ENCODE assay signal across 9 mouse cellular contexts in the genomic region with DNA sequence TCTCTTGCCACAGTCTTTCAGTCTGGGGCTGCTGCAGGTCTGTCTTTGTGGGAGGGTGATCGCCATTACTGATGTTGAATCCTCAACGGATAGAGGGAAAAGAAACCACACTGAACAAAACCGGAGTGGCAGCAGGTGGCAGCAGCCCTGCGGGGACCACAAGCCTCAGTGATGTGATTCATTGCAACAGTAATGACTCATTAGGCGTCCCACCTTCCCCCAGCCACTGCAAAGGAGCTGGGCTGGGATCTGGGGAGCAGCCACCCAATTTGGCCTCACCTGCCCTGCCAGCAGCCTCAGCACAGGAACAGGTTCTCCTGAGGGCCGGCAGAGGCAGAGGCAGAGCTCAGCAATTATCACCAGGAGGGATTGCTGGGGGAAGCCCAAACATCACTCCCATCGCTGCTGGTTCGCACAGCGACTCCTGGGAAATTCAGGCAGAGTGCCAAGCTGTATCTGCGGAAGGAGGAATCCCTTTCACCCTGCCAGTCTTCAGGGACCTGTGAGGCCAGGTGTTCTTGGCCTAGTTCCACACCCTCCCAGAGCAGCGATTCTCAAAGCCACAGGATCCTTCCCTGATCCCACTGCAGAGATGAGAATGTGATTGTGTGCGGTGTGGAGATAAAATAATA. TPM values are rescaled to one million over a fixed set of nuclear protein-coding genes. Genes with fewer than 3 reads are reported as not detected.
DNase-seq lines count a peak whose midpoint lies in the region; ATAC-seq lines count a peak whose summit lies in the region.
"Had no signal": no experiment of that assay in that cellular context is flagged by ENCODE, and none has a peak within 500 bp of the region (broad histone marks: within the 10 kb centered on the region; RNA-seq: fewer than 3 reads in every experiment).

No protein-coding gene starts in this region.

- 0 out of 2 replicates have a peak, but pooled peaks have one; percentile 40 for ATAC-seq in embryonic facial prominence, embryonic 13.5 days (ENCODE audit: insufficient number of reproducible peaks, insufficient read depth, low FRiP score, low TSS enrichment, low read depth)
- no peak for ATAC-seq in erythroid progenitor cell, adult 5-6 weeks (replicated peaks; ENCODE audit: low FRiP score, poor library complexity, severe bottlenecking)

- no peaks in the 10 kb centered on the region for H3K27me3 ChIP-seq in embryonic facial prominence, embryonic 13.5 days
- no peaks in the 10 kb centered on the region for H3K27me3 ChIP-seq in embryonic facial prominence, embryonic 10.5 days (replicated peaks; ENCODE audit: low read depth, poor library complexity, severe bottlenecking)
- H3K27me3 ChIP-seq: liver, embryonic 13.5 days had no signal

- 30% methylated on average over 12 of the region's 12 CpGs for WGBS in embryonic facial prominence, embryonic 13.5 days
- 39% methylated on average over 12 of the region's 12 CpGs for WGBS in embryonic facial prominence, embryonic 10.5 days

- no peak overlapping the region for H3K9ac ChIP-seq in embryonic facial prominence, embryonic 13.5 days
- H3K9ac ChIP-seq: liver, embryonic 13.5 days had no signal

- H3K4me3 ChIP-seq in embryonic facial prominence, embryonic 13.5 days: no peak overlapping the region
- H3K4me3 ChIP-seq in embryonic facial prominence, embryonic 10.5 days: no peak overlapping the region
- H3K4me3 ChIP-seq: liver, embryonic 13.5 days had no signal

- H3K4me1 ChIP-seq in embryonic facial prominence, embryonic 13.5 days: peaks cover 17% of the 10 kb centered on the region
- H3K4me1 ChIP-seq in embryonic facial prominence, embryonic 10.5 days: peaks cover 18% of the 10 kb centered on the region

- intact Hi-C loops in left cerebral cortex, postnatal 14 days (cut with DNase I): no loop called here

- DNase-seq in embryonic facial prominence, embryonic 10.5 days (ENCODE audit: low spot score): no peak
- peak; percentile 27 for DNase-seq in thymus, postnatal 4 days
- DNase-seq in thymus, postnatal 25 days: no peak
- peak; percentile 65 to 67 for DNase-seq in left cerebral cortex, postnatal 14 days (ENCODE audit: low spot score in 2 of 2)
- DNase-seq in right cerebral cortex, postnatal 10 days (ENCODE audit: low spot score in 2 of 2): peak; percentile 67
- no peak for DNase-seq in spleen, postnatal 14 days (ENCODE audit: low spot score in 2 of 2)
- DNase-seq: liver, embryonic 13.5 days had no signal

- H3K9me3 ChIP-seq in embryonic facial prominence, embryonic 13.5 days: no peaks in the 10 kb centered on the region
- no peaks in the 10 kb centered on the region for H3K9me3 ChIP-seq in embryonic facial prominence, embryonic 10.5 days
- H3K9me3 ChIP-seq: liver, embryonic 13.5 days had no signal

- H3K4me2 ChIP-seq in embryonic facial prominence, embryonic 13.5 days: no peak overlapping the region
- H3K4me2 ChIP-seq: liver, embryonic 13.5 days had no signal

- 0 out of 2 replicates have a peak, but pooled peaks cover 3% of the 10 kb centered on the region for H3K36me3 ChIP-seq in embryonic facial prominence, embryonic 13.5 days
- peaks cover 22% of the 10 kb centered on the region for H3K36me3 ChIP-seq in embryonic facial prominence, embryonic 10.5 days (replicated peaks)
- H3K36me3 ChIP-seq: liver, embryonic 13.5 days had no signal

- H3K27ac ChIP-seq in embryonic facial prominence, embryonic 13.5 days: peak overlapping the region; percentile 35; the same call in 1 of the 2 replicates
- no peak overlapping the region for H3K27ac ChIP-seq in embryonic facial prominence, embryonic 10.5 days (replicated peaks)
- H3K27ac ChIP-seq: liver, embryonic 13.5 days had no signal

RNA-seq across cellular contexts. Expression of a gene that starts 25.8 kb away (rescaled TPM):
- polyA plus RNA-seq in embryonic facial prominence, embryonic 13.5 days (2015; fragmentation: Nextera tagmentation; extraction: Ambion mirVana): 4.6 and 4.7 TPM in 2 replicates
- 4.4 and 4.7 TPM in 2 replicates for polyA plus RNA-seq in embryonic facial prominence, embryonic 10.5 days (2016; fragmentation: Nextera tagmentation; extraction: Ambion mirVana)
- total RNA-seq in left cerebral cortex, postnatal 14 days (2021): 10 to 100 TPM; 65.9 to 68.4 TPM
- total RNA-seq in erythroid progenitor cell, adult 5-6 weeks (2015; ENCODE audit: low replicate concordance): 0.84 and 1.1 TPM in 2 replicates
- 0.13 and 0.76 TPM in 2 replicates for total RNA-seq in erythroid progenitor cell, adult 5-6 weeks (2017; ENCODE audit: low replicate concordance)

RNA-seq across cellular contexts. Expression of a gene that starts 26.8 kb away (rescaled TPM):
- polyA plus RNA-seq in embryonic facial prominence, embryonic 13.5 days (2015; fragmentation: Nextera tagmentation; extraction: Ambion mirVana): 40.1 and 42.4 TPM in 2 replicates
- polyA plus RNA-seq in embryonic facial prominence, embryonic 10.5 days (2016; fragmentation: Nextera tagmentation; extraction: Ambion mirVana): 52.9 and 59.4 TPM in 2 replicates
- 10 to 100 TPM; 29.6 to 33.0 TPM for total RNA-seq in left cerebral cortex, postnatal 14 days (2021)
- 4.7 and 11.7 TPM in 2 replicates for total RNA-seq in erythroid progenitor cell, adult 5-6 weeks (2015; ENCODE audit: low replicate concordance)
- 8.1 and 11.7 TPM in 2 replicates for total RNA-seq in erythroid progenitor cell, adult 5-6 weeks (2017; ENCODE audit: low replicate concordance)

RNA-seq across cellular contexts. Expression of a gene that starts 40.4 kb away (rescaled TPM):
- polyA plus RNA-seq in embryonic facial prominence, embryonic 13.5 days (2015; fragmentation: Nextera tagmentation; extraction: Ambion mirVana): 5.7 and 6.0 TPM in 2 replicates
- 5.2 and 5.3 TPM in 2 replicates for polyA plus RNA-seq in embryonic facial prominence, embryonic 10.5 days (2016; fragmentation: Nextera tagmentation; extraction: Ambion mirVana)
- total RNA-seq in left cerebral cortex, postnatal 14 days (2021): 10 to 100 TPM; 31.5 to 32.0 TPM
- 3.8 and 5.4 TPM in 2 replicates for total RNA-seq in erythroid progenitor cell, adult 5-6 weeks (2015; ENCODE audit: low replicate concordance)
- total RNA-seq in erythroid progenitor cell, adult 5-6 weeks (2017; ENCODE audit: low replicate concordance): 1.4 and 3.5 TPM in 2 replicates

RNA-seq across cellular contexts. Expression of a gene that starts 54.5 kb away (rescaled TPM):
- 22.4 and 22.5 TPM in 2 replicates for polyA plus RNA-seq in embryonic facial prominence, embryonic 13.5 days (2015; fragmentation: Nextera tagmentation; extraction: Ambion mirVana)
- polyA plus RNA-seq in embryonic facial prominence, embryonic 10.5 days (2016; fragmentation: Nextera tagmentation; extraction: Ambion mirVana): 19.5 and 21.0 TPM in 2 replicates
- 10 to 100 TPM; 22.0 to 22.9 TPM for total RNA-seq in left cerebral cortex, postnatal 14 days (2021)
- 49.9 and 53.7 TPM in 2 replicates for total RNA-seq in erythroid progenitor cell, adult 5-6 weeks (2015; ENCODE audit: low replicate concordance)
- total RNA-seq in erythroid progenitor cell, adult 5-6 weeks (2017; ENCODE audit: low replicate concordance): 91.4 and 96.3 TPM in 2 replicates

RNA-seq across cellular contexts. Expression of a gene that starts 54.6 kb away (rescaled TPM):
- polyA plus RNA-seq in embryonic facial prominence, embryonic 13.5 days (2015; fragmentation: Nextera tagmentation; extraction: Ambion mirVana): 29.9 and 30.6 TPM in 2 replicates
- polyA plus RNA-seq in embryonic facial prominence, embryonic 10.5 days (2016; fragmentation: Nextera tagmentation; extraction: Ambion mirVana): 15.4 and 17.7 TPM in 2 replicates
- 100 to 1,000 TPM; 101 to 103 TPM for total RNA-seq in left cerebral cortex, postnatal 14 days (2021)
- 7.9 and 18.0 TPM in 2 replicates for total RNA-seq in erythroid progenitor cell, adult 5-6 weeks (2015; ENCODE audit: low replicate concordance)
- 4.7 and 6.4 TPM in 2 replicates for total RNA-seq in erythroid progenitor cell, adult 5-6 weeks (2017; ENCODE audit: low replicate concordance)

Comparison
In these comparisons a context has a peak if more than half of its experiments do, and no peak if none do; other contexts are left out.
1. DNase-seq: peak in thymus, postnatal 4 days (single experiment), left cerebral cortex, postnatal 14 days (2 of 2) and right cerebral cortex, postnatal 10 days (2 of 2); none in embryonic facial prominence, embryonic 10.5 days (single experiment), thymus, postnatal 25 days (single experiment) and spleen, postnatal 14 days (0 of 2).
2. RNA of a gene that starts 25.8 kb away (total RNA-seq): 65.9 to 68.4 TPM in left cerebral cortex, postnatal 14 days; 0.13 to 1.1 TPM in erythroid progenitor cell, adult 5-6 weeks; every median in the first group is over 10 times any median in the second.
3. RNA of a gene that starts 40.4 kb away (total RNA-seq): 31.5 to 32.0 TPM in left cerebral cortex, postnatal 14 days; 1.4 to 5.4 TPM in erythroid progenitor cell, adult 5-6 weeks; every median in the first group is over 4 times any median in the second.